Mouse (Mus musculus): Measurements from ENCODE around the gene S100a1. TPM values are rescaled to one million over a fixed set of nuclear protein-coding genes. Genes with fewer than 3 reads are reported as not detected.

Gene S100a1
- polyA plus RNA-seq, 1 experiment from 2014 or later = 4.6 TPM

DNA sequence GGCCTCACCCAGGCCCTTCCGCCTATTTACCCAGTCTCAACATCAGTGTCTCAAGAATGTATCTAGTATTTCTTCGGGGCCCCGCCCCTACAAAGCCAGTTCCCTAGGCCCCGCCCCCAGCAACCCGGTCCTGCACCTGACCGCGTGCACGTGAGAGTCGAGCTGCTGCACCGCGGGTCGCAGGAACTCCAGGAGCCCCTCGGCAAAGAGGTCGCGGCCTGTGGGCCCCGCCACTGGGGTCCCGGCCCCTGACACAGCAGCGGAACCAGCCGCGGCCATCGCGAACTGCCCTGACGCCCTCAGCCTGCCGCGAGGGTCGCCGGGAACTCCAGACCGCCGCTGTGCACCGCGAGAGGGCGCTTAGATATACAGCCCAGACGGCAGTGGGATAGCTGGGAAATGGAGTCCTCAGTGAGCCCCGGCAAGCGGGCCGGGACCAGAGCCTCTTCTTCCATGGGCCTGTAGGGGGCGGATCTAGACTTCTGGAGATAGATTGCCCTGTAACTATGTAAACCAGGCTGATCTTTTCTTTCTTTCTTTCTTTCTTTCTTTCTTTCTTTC lies 23.4 kb downstream of the S100a1 start, which contains the start of gene Snapin:
Gene Snapin, minus strand, starts transcription at position 338 of the 561 bp plus-strand sequence.
- H3K27me3 ChIP-seq (ENCODE audit: control insufficient read depth, insufficient read depth, low read length) = no peaks in the 10 kb centered on the region
- H3K4me3 ChIP-seq (ENCODE audit: low read depth, low read length) = peak within 1 kb of the TSS; percentile 69
- H3K9me3 ChIP-seq (ENCODE audit: control insufficient read depth, low read length) = no peaks in the 10 kb centered on the region
- peak within 1 kb of the TSS; percentile 75 for H3K9ac ChIP-seq (ENCODE audit: low read length)
- no peak within 1 kb of the TSS for H3K27ac ChIP-seq (replicated peaks; ENCODE audit: low read depth, low read length)
- no peaks in the 10 kb centered on the region for H3K4me1 ChIP-seq (ENCODE audit: control insufficient read depth, insufficient read depth, low read length)
- H3K4me2 ChIP-seq (ENCODE audit: low read depth, severe bottlenecking) = peak within 1 kb of the TSS; percentile 43
- WGBS = under 1% methylated on average over 37 of the region's 37 CpGs
- peaks cover 10% of the 10 kb centered on the region for H3K36me3 ChIP-seq (ENCODE audit: control insufficient read depth, insufficient read depth, low read length)
- ATAC-seq (ENCODE audit: insufficient number of reproducible peaks, low FRiP score, low TSS enrichment, low read depth) (peak; percentile 96), DNase-seq (ENCODE audit: low spot score) (peak; percentile 98)

DNA sequence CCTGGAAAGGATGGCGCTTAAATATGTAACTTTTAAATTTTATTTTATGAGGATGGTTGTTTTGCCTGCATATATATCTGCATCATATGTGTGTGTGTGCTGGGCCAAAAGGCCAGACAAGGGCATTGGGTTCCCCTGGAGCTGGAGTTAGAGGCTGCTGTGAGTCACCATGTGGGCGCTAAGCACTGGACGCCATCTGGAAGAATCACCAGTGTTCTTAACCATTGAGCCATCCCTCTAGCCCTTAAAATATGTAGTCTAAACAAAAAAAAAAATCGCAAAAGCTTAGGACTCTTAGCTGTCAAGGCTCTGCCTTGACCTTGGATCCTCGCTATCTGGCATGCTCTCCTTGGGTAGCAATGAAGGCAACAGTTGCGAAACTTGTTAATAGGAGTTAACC lies 25.6 kb downstream of the S100a1 start:
- no peak for ATAC-seq (ENCODE audit: insufficient number of reproducible peaks, low FRiP score, low TSS enrichment, low read depth)
- no peak overlapping the region for H3K4me2 ChIP-seq (ENCODE audit: low read depth, severe bottlenecking)
- no peaks in the 10 kb centered on the region for H3K4me1 ChIP-seq (ENCODE audit: control insufficient read depth, insufficient read depth, low read length)
- peaks cover 20% of the 10 kb centered on the region for H3K36me3 ChIP-seq (ENCODE audit: control insufficient read depth, insufficient read depth, low read length)
- WGBS = 88% methylated on average over 6 of the region's 6 CpGs
- H3K27ac ChIP-seq (replicated peaks; ENCODE audit: low read depth, low read length) = no peak overlapping the region
- H3K9ac ChIP-seq (ENCODE audit: low read length) = no peak overlapping the region
- no peaks in the 10 kb centered on the region for H3K9me3 ChIP-seq (ENCODE audit: control insufficient read depth, low read length)
- no peak for DNase-seq (ENCODE audit: low spot score)
- no peak overlapping the region for H3K4me3 ChIP-seq (ENCODE audit: low read depth, low read length)
- no peaks in the 10 kb centered on the region for H3K27me3 ChIP-seq (ENCODE audit: control insufficient read depth, insufficient read depth, low read length)

DNA sequence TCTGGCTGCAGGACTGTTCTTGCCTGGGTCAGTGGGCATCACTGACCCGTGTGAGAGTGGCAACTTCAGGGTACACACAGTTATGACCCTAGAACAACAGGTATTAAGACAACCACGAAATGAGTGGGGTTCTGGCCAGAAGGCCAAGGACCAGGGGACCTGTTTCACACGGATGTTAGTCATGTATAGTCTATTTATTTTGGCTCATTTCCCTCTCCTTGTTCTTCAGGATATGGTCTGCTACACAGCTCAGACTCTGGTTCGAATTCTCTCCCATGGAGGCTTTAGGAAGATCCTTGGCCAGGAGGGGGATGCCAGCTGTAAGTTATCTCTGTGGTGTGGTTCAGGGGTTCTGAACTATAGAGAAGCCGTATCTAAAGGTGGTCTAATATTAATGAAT lies 27.2 kb downstream of the S100a1 start:
- Histone ChIP-seq H3K27ac (replicated peaks; ENCODE audit: low read depth, low read length) (no peak overlapping the region), H3K4me1 (ENCODE audit: control insufficient read depth, insufficient read depth, low read length) (no peaks in the 10 kb centered on the region), H3K9me3 (ENCODE audit: control insufficient read depth, low read length) (no peaks in the 10 kb centered on the region), H3K27me3 (ENCODE audit: control insufficient read depth, insufficient read depth, low read length) (no peaks in the 10 kb centered on the region), H3K9ac (ENCODE audit: low read length) (no peak overlapping the region), H3K36me3 (ENCODE audit: control insufficient read depth, insufficient read depth, low read length) (peaks cover 28% of the 10 kb centered on the region), H3K4me2 (ENCODE audit: low read depth, severe bottlenecking) (no peak overlapping the region), H3K4me3 (ENCODE audit: low read depth, low read length) (no peak overlapping the region)
- no peak for DNase-seq (ENCODE audit: low spot score)
- no peak for ATAC-seq (ENCODE audit: insufficient number of reproducible peaks, low FRiP score, low TSS enrichment, low read depth)
- WGBS = 92% methylated on average over 5 of the region's 5 CpGs

DNA sequence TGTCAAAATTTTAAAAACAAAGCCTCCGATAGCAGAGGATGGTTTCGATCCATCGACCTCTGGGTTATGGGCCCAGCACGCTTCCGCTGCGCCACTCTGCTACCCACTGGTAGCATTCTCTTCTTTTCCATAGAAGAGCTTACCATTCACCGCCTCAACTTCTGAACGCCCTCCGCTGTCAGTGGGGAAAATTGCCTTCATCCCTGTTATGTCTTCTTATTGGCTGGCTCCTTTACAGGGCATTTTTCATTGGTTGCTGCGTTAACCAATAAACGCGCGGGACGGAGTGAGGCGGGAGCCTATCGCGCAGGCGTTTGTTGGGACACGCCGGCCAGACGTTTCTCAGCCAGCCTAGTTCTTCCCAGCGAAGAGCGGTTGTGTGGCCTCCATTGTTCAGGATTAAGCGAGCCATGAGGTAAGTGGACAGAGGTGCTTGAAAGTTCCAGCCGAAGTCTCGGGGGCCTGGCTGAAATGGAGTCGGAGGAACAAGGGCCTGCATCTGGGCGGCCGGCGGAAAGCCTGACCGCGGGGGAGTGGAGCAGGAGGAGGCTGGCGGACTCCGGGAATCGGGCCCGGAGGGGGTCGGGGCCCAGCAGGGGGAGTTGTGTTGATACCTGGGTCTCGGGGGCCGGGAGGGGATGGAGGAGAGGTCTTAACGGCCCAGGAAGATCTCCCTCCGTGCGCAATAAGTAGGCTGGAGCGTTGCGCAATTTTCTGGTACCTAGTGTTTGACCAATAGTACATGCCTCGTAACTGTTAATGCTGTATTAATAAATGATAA lies 38.2 kb downstream of the S100a1 start, which contains the start of gene Ilf2:
Gene Ilf2, plus strand, starts transcription at position 296 of the 781 bp plus-strand sequence.
- Histone ChIP-seq H3K36me3 (ENCODE audit: control insufficient read depth, insufficient read depth, low read length) (peaks cover 17% of the 10 kb centered on the region), H3K4me1 (ENCODE audit: control insufficient read depth, insufficient read depth, low read length) (no peaks in the 10 kb centered on the region), H3K27ac (replicated peaks; ENCODE audit: low read depth, low read length) (peak within 1 kb of the TSS; percentile 73; the same call in 1 of the 2 replicates), H3K4me3 (ENCODE audit: low read depth, low read length) (peak within 1 kb of the TSS; percentile 67), H3K4me2 (ENCODE audit: low read depth, severe bottlenecking) (peak within 1 kb of the TSS; percentile 52), H3K27me3 (ENCODE audit: control insufficient read depth, insufficient read depth, low read length) (no peaks in the 10 kb centered on the region), H3K9me3 (ENCODE audit: control insufficient read depth, low read length) (no peaks in the 10 kb centered on the region), H3K9ac (ENCODE audit: low read length) (peak within 1 kb of the TSS; percentile 94)
- WGBS = under 1% methylated on average over 45 of the region's 45 CpGs
- peak; percentile 97 for DNase-seq (ENCODE audit: low spot score)
- ATAC-seq (ENCODE audit: insufficient number of reproducible peaks, low FRiP score, low TSS enrichment, low read depth) = peak; percentile 99

DNA sequence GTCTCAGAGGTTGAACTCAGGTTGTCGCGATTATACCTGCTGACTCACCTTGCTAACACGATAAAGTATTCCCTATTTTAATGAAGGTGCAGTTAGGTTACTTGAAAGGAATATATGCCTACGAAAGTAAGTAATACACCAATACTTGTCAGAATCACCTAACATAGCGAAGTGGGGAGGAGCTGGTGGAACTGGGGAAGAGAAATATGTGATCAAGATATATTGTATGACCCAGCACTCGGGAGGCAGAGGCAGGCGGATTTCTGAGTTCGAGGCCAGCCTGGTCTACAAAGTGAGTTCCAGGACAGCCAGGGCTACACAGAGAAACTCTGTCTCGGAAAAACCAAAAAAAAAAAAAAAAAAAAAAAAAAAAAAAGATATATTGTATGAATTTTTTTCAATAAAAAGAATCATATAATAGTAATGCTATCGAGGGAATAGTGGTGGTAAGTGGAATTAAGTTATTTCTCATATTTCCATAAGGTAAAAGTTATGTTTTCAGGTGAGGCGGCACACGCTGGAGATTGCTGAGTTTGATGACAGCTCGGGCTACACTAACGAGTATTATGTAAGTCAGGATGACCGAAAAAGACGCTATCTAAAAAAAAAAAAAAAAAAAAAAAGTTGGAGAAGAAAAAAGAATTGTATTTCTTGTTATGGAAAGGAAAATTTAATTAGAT lies 38.9 kb downstream of the S100a1 start:
- peak; percentile 9; the same call in 1 of the 2 replicates for ATAC-seq (ENCODE audit: insufficient number of reproducible peaks, low FRiP score, low TSS enrichment, low read depth)
- DNase-seq (ENCODE audit: low spot score) = no peak

DNA sequence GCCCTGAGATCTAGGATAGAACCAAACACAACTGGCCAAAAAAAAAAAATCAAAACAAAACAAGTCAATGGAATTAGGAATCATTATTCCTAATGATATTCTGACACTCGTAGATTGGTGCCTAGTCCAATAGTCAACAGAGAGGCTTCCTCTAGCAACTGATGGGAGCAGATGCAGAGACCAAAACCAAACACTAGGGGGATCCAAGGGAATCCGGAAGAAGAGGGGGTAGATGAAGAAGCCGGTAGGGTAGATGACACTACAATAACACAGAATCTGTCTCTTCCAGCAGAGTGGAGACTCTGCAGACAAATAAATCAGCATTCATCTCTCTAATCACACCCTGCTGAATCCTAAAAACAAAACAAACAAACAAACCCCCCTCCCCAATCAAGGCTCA lies 42.0 kb downstream of the S100a1 start:
- Histone ChIP-seq H3K9me3 (ENCODE audit: control insufficient read depth, low read length) (no peaks in the 10 kb centered on the region), H3K4me2 (ENCODE audit: low read depth, severe bottlenecking) (no peak overlapping the region), H3K27ac (replicated peaks; ENCODE audit: low read depth, low read length) (no peak overlapping the region), H3K9ac (ENCODE audit: low read length) (no peak overlapping the region), H3K36me3 (ENCODE audit: control insufficient read depth, insufficient read depth, low read length) (no peaks in the 10 kb centered on the region), H3K4me3 (ENCODE audit: low read depth, low read length) (no peak overlapping the region), H3K4me1 (ENCODE audit: control insufficient read depth, insufficient read depth, low read length) (no peaks in the 10 kb centered on the region), H3K27me3 (ENCODE audit: control insufficient read depth, insufficient read depth, low read length) (no peaks in the 10 kb centered on the region)
- ATAC-seq (ENCODE audit: insufficient number of reproducible peaks, low FRiP score, low TSS enrichment, low read depth) (no peak), DNase-seq (ENCODE audit: low spot score) (no peak)
- 43% methylated on average over 3 of the region's 3 CpGs for WGBS

More for the DNA sequence above, 38.9 kb downstream of the S100a1 start:
- Histone ChIP-seq H3K9me3 (ENCODE audit: control insufficient read depth, low read length) (no peaks in the 10 kb centered on the region), H3K36me3 (ENCODE audit: control insufficient read depth, insufficient read depth, low read length) (peaks cover 13% of the 10 kb centered on the region), H3K27ac (replicated peaks; ENCODE audit: low read depth, low read length) (no peak overlapping the region), H3K4me3 (ENCODE audit: low read depth, low read length) (no peak overlapping the region), H3K27me3 (ENCODE audit: control insufficient read depth, insufficient read depth, low read length) (no peaks in the 10 kb centered on the region), H3K4me1 (ENCODE audit: control insufficient read depth, insufficient read depth, low read length) (no peaks in the 10 kb centered on the region), H3K9ac (ENCODE audit: low read length) (no peak overlapping the region), H3K4me2 (ENCODE audit: low read depth, severe bottlenecking) (no peak overlapping the region)
- WGBS = 42% methylated on average over 15 of the region's 16 CpGs

DNA sequence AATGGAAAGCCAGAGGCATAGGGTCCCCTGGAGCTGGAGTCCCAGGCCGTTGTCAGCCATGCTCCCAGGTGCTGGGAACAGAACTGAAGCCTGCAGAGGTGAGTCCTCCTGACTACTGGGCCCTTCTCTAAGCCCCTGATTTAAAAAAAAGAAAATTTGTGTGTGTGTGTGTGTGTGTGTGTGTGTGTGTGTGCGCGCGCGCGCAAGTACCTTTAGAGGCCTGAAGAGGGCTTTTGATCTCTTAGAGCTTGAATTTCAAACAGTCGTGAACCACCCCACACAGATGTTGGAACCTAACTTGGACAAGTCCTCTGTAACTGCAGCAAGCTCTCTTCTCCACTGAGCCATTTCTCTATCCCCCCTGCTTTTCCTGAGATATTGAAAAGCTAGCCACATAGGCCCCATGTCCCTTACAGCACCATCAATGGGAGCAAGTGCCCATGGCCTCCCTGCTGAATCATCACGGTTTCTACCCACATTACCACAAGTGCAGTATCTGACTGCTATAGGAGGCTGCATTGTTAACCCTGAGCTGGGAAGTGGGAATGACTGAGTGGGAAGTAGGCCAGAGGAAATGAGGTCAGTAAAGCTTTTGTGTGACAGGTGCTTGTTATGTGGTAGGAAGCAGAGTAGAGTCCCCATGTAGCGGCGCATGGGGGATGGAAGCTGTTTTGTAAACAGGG lies 46.4 kb downstream of the S100a1 start:
- H3K4me1 ChIP-seq (ENCODE audit: control insufficient read depth, insufficient read depth, low read length) = no peaks in the 10 kb centered on the region
- DNase-seq (ENCODE audit: low spot score) (no peak), ATAC-seq (ENCODE audit: insufficient number of reproducible peaks, low FRiP score, low TSS enrichment, low read depth) (no peak)
- no peak overlapping the region for H3K9ac ChIP-seq (ENCODE audit: low read length)
- no peak overlapping the region for H3K4me2 ChIP-seq (ENCODE audit: low read depth, severe bottlenecking)
- H3K4me3 ChIP-seq (ENCODE audit: low read depth, low read length) = no peak overlapping the region
- H3K36me3 ChIP-seq (ENCODE audit: control insufficient read depth, insufficient read depth, low read length) = no peaks in the 10 kb centered on the region
- H3K9me3 ChIP-seq (ENCODE audit: control insufficient read depth, low read length) = no peaks in the 10 kb centered on the region
- H3K27me3 ChIP-seq (ENCODE audit: control insufficient read depth, insufficient read depth, low read length) = peaks cover 32% of the 10 kb centered on the region
- no peak overlapping the region for H3K27ac ChIP-seq (replicated peaks; ENCODE audit: low read depth, low read length)
- 92% methylated on average over 10 of the region's 10 CpGs for WGBS

DNA sequence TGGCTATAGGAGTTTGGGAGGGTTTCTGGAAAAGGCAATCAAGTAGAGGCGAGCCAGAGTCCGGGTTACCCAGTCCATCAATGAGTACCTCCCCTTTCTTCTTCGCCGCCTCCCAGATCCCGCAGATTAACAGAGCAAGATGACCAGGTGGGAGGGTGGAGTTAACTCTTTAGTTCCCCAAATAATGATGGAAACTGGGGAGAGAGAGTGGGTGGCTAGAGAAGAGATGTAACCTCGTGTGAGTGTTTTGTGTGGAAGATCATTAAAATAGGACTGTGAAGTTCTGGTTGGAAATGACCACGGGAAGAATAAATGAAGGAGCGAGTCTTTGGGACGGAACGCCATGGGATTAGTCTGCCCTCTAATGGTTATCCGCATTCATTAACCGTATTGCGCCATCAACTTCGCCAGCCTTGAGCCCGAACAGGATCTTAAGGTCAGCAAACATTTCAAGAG lies 47.9 kb downstream of the S100a1 start:
- Histone ChIP-seq H3K4me3 (ENCODE audit: low read depth, low read length) (peak overlapping the region; percentile 43), H3K27me3 (ENCODE audit: control insufficient read depth, insufficient read depth, low read length) (peaks cover 41% of the 10 kb centered on the region), H3K4me1 (ENCODE audit: control insufficient read depth, insufficient read depth, low read length) (no peaks in the 10 kb centered on the region), H3K9me3 (ENCODE audit: control insufficient read depth, low read length) (no peaks in the 10 kb centered on the region), H3K36me3 (ENCODE audit: control insufficient read depth, insufficient read depth, low read length) (no peaks in the 10 kb centered on the region), H3K9ac (ENCODE audit: low read length) (peak overlapping the region; percentile 8; the same call in 1 of the 2 replicates), H3K27ac (replicated peaks; ENCODE audit: low read depth, low read length) (no peak overlapping the region), H3K4me2 (ENCODE audit: low read depth, severe bottlenecking) (peak overlapping the region; percentile 75)
- WGBS = under 1% methylated on average over 15 of the region's 15 CpGs
- DNase-seq (ENCODE audit: low spot score) = peak; percentile 74
- peak; percentile 27 for ATAC-seq (ENCODE audit: insufficient number of reproducible peaks, low FRiP score, low TSS enrichment, low read depth)
